Mouse (Mus musculus) erythroblast, embryonic 14.5 days (primary cell): ENCODE measurements around the gene Wnt3a.

Experiments used
- GATA1 ChIP-seq: IDR thresholded peaks from 2 replicates; pipeline ENCODE4 v1.6.1; 2012; ENCODE audit warnings: low read length, inconsistent platforms, mixed read lengths
- TAL1 ChIP-seq: IDR thresholded peaks from 3 replicates; pipeline ENCODE4 v1.6.1; 2012; ENCODE audit warnings: low read length, inconsistent platforms, mixed read lengths

- TF ChIP-seq TAL1, result no peak
- no peak for TF ChIP-seq GATA1
Measured at GRCm38 (mm10) chr11:59201216-59202002, 89.1 kb downstream of the Wnt3a start.
